Mouse (Mus musculus) small intestine, adult 2 months (tissue): ENCODE data around the gene Flot2. TPM values are rescaled to one million over a fixed set of nuclear protein-coding genes. Genes with fewer than 3 reads are reported as not detected.
A peak's percentile ranks its signal among the peaks of the same experiment; 100 is the strongest.
"Not testable (repeated sequence)": the region's sequence is repeated elsewhere in the genome, so short reads cannot be mapped to it uniquely, and the experiment has no call there.

Experiments
- H3K27ac ChIP-seq: fragments of 200-500 bp; 2 replicates; pipeline ENCODE4 v1.5.1; 2012; ENCODE audit warnings: low read depth, low read length, control low read depth, inconsistent platforms; ENCODE audit not compliant: insufficient read depth
- H3K27me3 ChIP-seq: fragments of 200-500 bp; 2 replicates; pipeline ENCODE4 v1.6.1; 2012; ENCODE audit warnings: mild to moderate bottlenecking, moderate library complexity, low read length, inconsistent platforms; ENCODE audit not compliant: control insufficient read depth, insufficient read depth
- H3K36me3 ChIP-seq: fragments of 200-500 bp; 2 replicates; pipeline ENCODE4 v1.6.1; 2012; ENCODE audit warnings: mild to moderate bottlenecking, low read length, control low read depth, inconsistent platforms; ENCODE audit not compliant: control insufficient read depth, insufficient read depth
- H3K4me1 ChIP-seq: fragments of 200-500 bp; 2 replicates; pipeline ENCODE4 v1.6.1; 2012; ENCODE audit warnings: low read length, inconsistent platforms, mixed read lengths; ENCODE audit not compliant: control insufficient read depth, insufficient read depth, insufficient read length
- H3K4me3 ChIP-seq: fragments of 200-500 bp; 2 replicates; pipeline ENCODE4 v1.5.1; 2012; ENCODE audit warnings: low read depth, mild to moderate bottlenecking, control low read depth, inconsistent platforms, low read length, moderate library complexity
- CTCF ChIP-seq: fragments of 200-500 bp; IDR thresholded peaks from 2 replicates; pipeline ENCODE4 v1.5.1; 2012; ENCODE audit warnings: low read depth, mild to moderate bottlenecking, control low read depth, inconsistent platforms, low read length, moderate library complexity, mixed read lengths; ENCODE audit not compliant: insufficient replicate concordance, insufficient read length; ENCODE audit errors: extremely low read depth
- POLR2A ChIP-seq: fragments of 200-500 bp; IDR thresholded peaks from 2 replicates; pipeline ENCODE4 v1.6.1; 2012; ENCODE audit warnings: low read depth, mild to moderate bottlenecking, control low read depth, inconsistent platforms, low read length, moderate library complexity
- WGBS: fragments of 180-500 bp; shearing (Covaris S2); methylation state at CpG from one replicate; pipeline ENCODE4 v1.1.7; 2018; 5-methylcytosine and 5-hydroxymethylcytosine counted together
- polyA plus RNA-seq: library from polyadenylated mRNA; depleted of rRNA; stranded (reverse); fragments of >200 nt; gene quantifications from 2 replicates; pipeline ENCODE4 v1.2.3, GENCODE M21; 2012

Flot2 gene
- polyA plus RNA-seq, 1 experiment = 19.7 TPM

GRCm38 (mm10) chr11:78030600-78030999 lies 7.1 kb upstream of the Flot2 start:
- H3K27ac ChIP-seq = no peak overlapping the region
- peaks cover 12% of the 10 kb centered on the region for H3K4me1 ChIP-seq
- no peak overlapping the region for H3K4me3 ChIP-seq
- no peaks in the 10 kb centered on the region for H3K27me3 ChIP-seq
- WGBS = 80% methylated on average over 2 of the region's 2 CpGs
- no peak for TF ChIP-seq POLR2A
- TF ChIP-seq CTCF = no peak
- peaks cover 34% of the 10 kb centered on the region for H3K36me3 ChIP-seq

GRCm38 (mm10) chr11:78031389-78031788 lies 6.3 kb upstream of the Flot2 start:
- H3K27ac ChIP-seq = no peak overlapping the region
- WGBS = 40% methylated on average over 6 of the region's 6 CpGs

DNA sequence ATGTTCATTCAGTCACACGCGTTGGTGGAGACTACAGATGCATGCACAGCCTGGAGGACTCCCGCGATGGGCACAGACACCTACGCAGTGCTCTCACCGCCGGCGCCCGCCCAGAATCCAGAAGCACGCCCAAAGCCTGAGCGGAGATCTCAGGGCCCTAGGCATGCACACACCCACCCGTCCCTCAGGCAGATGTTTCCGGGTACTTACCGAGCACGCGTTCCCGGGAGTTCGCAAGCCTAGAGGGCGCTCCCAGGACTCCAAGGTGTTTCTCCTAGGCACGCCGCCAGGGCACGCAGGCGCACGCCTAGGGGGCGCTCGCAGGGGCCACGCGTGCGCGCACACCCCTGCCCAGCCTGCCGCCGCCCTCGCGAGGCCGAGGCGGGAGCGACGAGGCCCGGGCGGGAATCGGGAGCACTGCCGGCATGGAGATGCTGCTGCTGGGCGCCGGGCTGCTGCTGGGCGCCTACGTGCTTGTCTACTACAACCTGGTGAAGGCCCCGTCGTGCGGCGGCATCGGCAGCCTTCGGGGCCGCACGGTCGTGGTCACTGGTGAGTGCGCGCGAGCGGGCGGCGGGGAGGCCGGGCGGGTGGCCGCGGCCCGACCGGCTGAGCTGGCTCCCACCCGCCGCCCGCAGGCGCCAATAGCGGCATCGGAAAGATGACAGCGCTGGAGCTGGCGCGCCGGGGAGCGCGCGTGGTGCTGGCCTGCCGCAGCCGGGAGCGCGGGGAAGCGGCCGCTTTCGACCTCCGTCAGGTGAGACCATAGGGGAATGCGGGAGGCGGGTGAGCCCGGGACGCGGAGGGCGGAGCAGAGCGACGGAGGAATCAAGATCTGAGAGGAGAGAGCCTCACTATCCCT lies 5.6 kb upstream of the Flot2 start, which contains the start of gene Dhrs13:
TSS of gene Dhrs13 (plus strand) at position 334 of the 862 bp plus-strand sequence.
- Histone ChIP-seq H3K4me1 (peaks cover 12% of the 10 kb centered on the region), H3K27ac (no peak within 1 kb of the TSS), H3K36me3 (peaks cover 21% of the 10 kb centered on the region), H3K27me3 (no peaks in the 10 kb centered on the region), H3K4me3 (peak within 1 kb of the TSS; percentile 76)
- peak; percentile 77 for TF ChIP-seq CTCF
- TF ChIP-seq POLR2A = no peak
- under 1% methylated on average over 96 of the region's 96 CpGs for WGBS

More at GRCm38 (mm10) chr11:78031389-78031788, 6.3 kb upstream of the Flot2 start:
- H3K27me3 ChIP-seq = no peaks in the 10 kb centered on the region
- H3K4me3 ChIP-seq = no peak overlapping the region
- H3K36me3 ChIP-seq = peaks cover 27% of the 10 kb centered on the region
- TF ChIP-seq POLR2A (no peak), CTCF (no peak)
- peaks cover 12% of the 10 kb centered on the region for H3K4me1 ChIP-seq

- H3K27ac ChIP-seq = no peak overlapping the region
- 9% methylated on average over 5 of the region's 5 CpGs for WGBS
- peaks cover 12% of the 10 kb centered on the region for H3K4me1 ChIP-seq
Observed at GRCm38 (mm10) chr11:78032809-78033195, 4.9 kb upstream of the Flot2 start.

GRCm38 (mm10) chr11:78033931-78034617 lies 3.7 kb upstream of the Flot2 start:
- no peaks in the 10 kb centered on the region for H3K27me3 ChIP-seq
- no peak overlapping the region for H3K4me3 ChIP-seq
- H3K36me3 ChIP-seq = peaks cover 4% of the 10 kb centered on the region

More at GRCm38 (mm10) chr11:78032809-78033195, 4.9 kb upstream of the Flot2 start:
- no peak for TF ChIP-seq POLR2A
- no peak for TF ChIP-seq CTCF
- Histone ChIP-seq H3K4me3 (peak overlapping the region; percentile 76), H3K36me3 (peaks cover 16% of the 10 kb centered on the region), H3K27me3 (no peaks in the 10 kb centered on the region)

DNA sequence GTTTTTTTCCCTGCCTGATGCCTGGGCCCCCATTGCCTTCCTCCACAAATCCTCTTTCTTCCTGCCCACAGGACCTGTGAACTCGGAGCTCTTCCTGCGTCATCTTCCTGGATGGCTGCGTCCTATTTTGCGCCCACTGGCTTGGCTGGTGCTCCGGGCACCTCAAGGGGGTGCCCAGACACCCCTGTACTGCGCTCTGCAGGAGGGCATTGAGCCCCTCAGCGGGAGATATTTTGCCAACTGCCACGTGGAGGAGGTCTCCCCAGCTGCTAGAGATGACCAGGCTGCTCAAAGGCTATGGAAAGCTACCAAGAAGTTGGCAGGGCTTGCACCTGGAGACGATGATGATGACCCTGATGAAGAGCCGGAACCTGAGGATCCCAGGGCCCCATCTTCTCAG lies 940 bp upstream of the Flot2 start:
- WGBS = 96% methylated on average over 10 of the region's 10 CpGs
- no peak overlapping the region for H3K4me3 ChIP-seq
- H3K36me3 ChIP-seq = no peaks in the 10 kb centered on the region
- H3K27me3 ChIP-seq = no peaks in the 10 kb centered on the region
- H3K4me1 ChIP-seq = peaks cover 14% of the 10 kb centered on the region
- TF ChIP-seq CTCF = no peak
- TF ChIP-seq POLR2A = no peak
- H3K27ac ChIP-seq = no peak overlapping the region

More at GRCm38 (mm10) chr11:78033931-78034617, 3.7 kb upstream of the Flot2 start:
- H3K4me1 ChIP-seq = peaks cover 18% of the 10 kb centered on the region
- no peak overlapping the region for H3K27ac ChIP-seq
- TF ChIP-seq CTCF = no peak
- TF ChIP-seq POLR2A = no peak
- 94% methylated on average over 23 of the region's 23 CpGs for WGBS

DNA sequence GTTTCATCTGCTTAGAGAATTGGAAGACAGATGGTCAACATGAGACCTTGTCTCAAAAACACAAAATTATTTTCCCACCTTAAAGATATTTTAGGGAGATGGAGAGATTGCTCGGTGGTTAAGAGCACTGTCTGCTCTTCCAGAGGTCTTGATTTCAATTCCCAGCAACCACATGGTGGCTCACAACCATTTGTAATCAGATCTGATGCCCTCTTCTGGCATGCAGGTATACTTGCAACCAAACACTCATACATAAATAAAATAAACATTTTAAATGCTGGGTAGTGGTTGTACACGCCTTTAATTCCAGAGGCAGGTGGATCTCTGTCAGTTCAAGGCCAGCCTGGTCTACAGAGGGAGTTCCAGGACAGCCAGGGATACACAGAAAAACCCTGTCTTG lies 3.1 kb downstream of the Flot2 start:
- TF ChIP-seq CTCF (no peak), POLR2A (no peak)
- Histone ChIP-seq H3K4me1 (peaks cover 12% of the 10 kb centered on the region; the same call in 1 of the 2 replicates), H3K27ac (no peak overlapping the region), H3K27me3 (no peaks in the 10 kb centered on the region), H3K36me3 (no peaks in the 10 kb centered on the region), H3K4me3 (no peak overlapping the region)
- 54% methylated on average over 2 of the region's 2 CpGs for WGBS

- whole genome bisulfite sequencing = 97% methylated on average over 4 of the region's 4 CpGs
- not testable (repeated sequence) for H3K27ac ChIP-seq, H3K4me3 ChIP-seq, H3K36me3 ChIP-seq, H3K27me3 ChIP-seq
- peaks cover 12% of the 10 kb centered on the region; the same call in 1 of the 2 replicates for H3K4me1 ChIP-seq
Observed at GRCm38 (mm10) chr11:78042290-78042870, 4.6 kb downstream of the Flot2 start.
